Mouse (Mus musculus) adrenal gland, postnatal 10 days (tissue): ENCODE measurements at regions not wholly inside any gene's neighbourhood (a gene's known extent, or its start where the extent isn't known, plus 50 kb on each side); places are given as distances from the start of the nearest gene placed in this dataset.

Source experiments
- DNase-seq: peaks from one replicate; pipeline ENCODE4 v3.0.0; 2021; ENCODE audit warnings: mixed read lengths

GRCm38 (mm10) chr2:114454901-114455300 is 199.9 kb downstream of the Dph6 start:
- DNase-seq: no peak

DNA sequence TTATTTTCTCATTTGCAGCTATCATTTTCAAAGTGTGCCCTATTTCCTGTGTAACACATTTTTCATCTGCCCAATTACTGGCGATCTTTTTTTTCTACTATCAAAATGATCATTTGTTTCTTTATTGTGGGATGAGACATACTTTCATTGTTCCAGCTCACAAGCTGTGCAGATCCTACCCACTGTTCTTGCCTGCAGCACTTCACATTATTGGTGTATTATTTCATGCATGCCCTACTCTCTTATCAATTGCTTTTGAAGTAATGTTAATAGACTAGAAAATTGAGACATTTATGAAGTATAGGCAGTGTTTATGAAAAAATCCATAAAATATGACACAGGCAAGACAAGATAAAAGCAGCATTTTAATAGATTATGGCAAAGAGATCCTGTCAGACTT is 204.6 kb downstream of the Dph6 start:
- DNase-seq: no peak

DNA sequence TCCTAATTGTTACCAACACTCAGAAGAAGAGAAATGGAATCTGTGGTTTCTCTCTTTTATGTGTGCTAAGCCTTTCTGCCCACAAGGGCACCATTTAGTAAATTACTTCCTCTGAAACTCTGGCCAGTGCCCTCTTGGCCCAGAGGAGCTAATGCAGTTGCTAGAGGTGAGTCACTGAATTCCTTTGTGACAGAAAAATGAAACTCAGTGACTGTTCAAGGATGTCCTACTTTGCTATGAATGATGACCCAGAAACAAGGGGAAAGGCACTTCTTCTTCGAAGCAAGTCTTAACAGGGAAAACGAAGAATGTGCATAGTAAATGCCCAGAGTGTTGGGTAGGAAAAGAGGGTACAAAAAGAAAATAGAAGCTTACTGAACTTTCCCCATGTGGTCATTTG is 211.0 kb downstream of the Dph6 start:
- DNase-seq: peak; percentile 43

GRCm38 (mm10) chr2:114440943-114441342 is 213.8 kb downstream of the Dph6 start:
- no peak for DNase-seq

DNA sequence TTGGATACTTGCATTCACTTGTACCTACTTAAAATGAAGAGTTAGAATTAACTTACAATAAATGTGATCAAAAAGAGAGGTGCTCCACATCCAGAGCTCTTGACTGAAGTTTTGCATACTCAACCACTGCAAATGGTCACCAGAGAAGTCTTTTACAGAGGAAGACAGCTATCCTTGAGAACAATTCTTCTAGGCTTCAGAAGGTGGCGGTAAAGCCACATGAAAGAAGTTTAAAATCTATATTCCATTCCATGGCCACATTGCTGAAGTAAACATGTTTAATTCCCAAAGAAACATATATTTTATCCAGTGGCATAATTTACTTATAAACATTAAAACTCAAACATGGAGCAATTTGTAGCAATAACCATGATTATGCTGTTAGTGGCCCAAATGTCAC is 215.1 kb downstream of the Dph6 start:
- DNase-seq: peak; percentile 16

DNA sequence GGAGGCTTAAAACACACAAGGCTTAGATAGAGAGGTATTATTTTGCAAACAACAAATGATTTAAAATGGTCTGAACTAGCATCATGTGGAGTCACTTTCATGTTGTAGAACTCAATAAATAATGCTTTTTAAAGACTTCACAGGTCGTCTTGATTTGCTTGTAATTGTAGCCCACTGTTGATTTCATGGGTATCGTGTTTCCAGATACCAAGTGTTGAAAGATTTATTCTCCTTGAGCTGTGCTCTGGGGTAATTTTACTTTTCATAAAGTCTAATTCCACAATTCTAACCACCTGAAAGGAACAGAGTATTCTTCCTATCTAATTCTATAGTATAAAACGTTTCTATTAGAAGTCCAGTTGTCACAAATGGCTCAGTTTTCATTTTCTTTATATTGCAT is 216.7 kb downstream of the Dph6 start:
- no peak for DNase-seq

DNA sequence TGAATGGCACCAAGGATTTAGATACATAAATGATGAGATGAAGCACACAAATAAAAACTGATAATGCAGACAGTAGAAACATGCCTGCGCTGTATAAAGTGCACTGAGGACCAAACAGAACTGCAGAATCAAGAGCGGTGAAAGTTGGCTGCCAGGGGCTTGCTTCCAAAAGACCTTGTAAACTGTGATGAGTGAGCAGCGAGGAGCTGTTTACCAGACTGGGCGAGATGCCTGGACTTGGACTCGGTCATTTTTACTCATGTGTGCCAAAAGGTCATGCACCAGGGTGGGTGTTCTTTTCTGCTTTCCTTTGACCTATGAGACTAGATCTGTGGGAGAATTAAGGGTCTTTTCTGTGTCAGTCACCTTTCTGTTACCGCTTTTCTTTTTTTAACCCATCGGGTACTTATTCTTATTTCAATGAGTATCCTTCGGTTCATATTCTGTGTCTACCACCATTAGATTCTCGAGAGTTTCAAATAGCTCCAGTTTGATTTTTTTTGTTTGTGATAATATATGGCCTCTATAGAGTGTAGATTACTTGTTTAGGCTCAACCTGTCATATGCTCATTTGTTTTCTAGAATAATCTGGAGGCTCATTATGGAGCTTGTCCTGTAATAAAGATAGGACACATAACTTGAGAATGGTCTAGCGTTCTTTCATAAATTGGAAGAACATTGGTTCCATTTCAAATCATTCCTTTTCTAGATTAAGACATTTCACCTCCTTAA is 226.3 kb upstream of the Zfp770 start:
- DNase-seq: peak; percentile 74

DNA sequence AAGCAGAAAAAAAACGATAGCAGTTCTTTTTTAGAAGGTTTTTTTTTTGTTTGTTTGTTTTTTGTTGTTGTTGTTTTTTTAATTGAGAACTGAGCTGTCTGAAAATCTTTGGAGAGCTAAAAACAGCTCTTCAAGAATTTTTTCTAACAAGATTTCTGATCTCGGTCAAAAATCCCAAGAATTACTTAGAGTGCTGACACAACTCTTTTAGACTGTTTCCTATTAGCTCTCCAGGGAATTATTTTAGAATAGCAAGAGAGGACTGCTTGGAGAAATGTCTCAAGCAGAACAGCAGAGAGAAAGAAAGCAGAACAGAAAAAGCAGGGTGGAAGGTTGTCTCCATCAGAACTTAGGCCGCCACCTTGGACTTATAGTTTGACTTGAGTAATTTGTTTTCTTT is 218.1 kb upstream of the Zfp770 start:
- DNase-seq: no peak

- no peak for DNase-seq
Observed at GRCm38 (mm10) chr2:114413013-114413412, 211.7 kb upstream of the Zfp770 start.

DNA sequence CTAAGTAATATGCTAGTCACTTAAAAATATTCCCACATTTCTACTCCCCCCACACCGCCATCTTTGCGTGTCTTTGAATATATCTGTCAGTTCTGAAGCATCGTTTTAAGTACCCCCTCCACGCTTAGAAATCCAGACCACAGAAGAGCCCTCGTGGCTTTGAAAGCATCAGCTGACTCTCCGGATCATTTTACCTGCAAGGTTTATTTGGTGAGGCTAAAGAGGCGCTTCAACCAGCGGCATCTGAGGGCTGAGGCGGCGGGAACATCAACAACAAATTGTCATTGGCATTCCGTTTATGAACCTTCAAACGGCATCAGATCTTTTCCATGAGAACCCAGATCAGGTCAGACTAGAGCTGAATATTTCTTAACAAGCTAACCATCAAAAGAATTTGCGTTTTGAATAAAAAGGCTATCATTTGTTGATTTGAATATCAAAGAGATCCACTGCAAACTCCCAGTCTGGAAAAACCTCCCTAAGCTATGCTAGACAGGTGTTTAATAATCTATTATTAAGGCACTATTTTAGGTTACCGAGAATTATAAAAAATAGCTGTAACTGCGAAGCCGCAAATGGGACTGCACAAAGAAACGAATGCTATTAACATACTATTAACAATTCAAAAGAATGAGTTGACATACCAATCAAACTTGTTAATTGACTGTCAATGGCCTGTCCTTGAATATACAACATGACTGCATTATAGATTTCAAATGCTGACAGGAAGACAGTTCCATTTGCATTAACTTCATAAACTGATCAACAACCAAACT is 210.9 kb upstream of the Zfp770 start:
- DNase-seq: no peak

- DNase-seq: no peak
Observed at GRCm38 (mm10) chr2:114410717-114411116, 209.4 kb upstream of the Zfp770 start.

GRCm38 (mm10) chr2:114409542-114409941 is 208.3 kb upstream of the Zfp770 start:
- no peak for DNase-seq

GRCm38 (mm10) chr2:114407408-114407807 is 206.1 kb upstream of the Zfp770 start:
- DNase-seq: no peak

GRCm38 (mm10) chr2:114384566-114384965 is 183.3 kb upstream of the Zfp770 start:
- DNase-seq: no peak

- DNase-seq: no peak
Observed at GRCm38 (mm10) chr2:114378844-114379533, 177.7 kb upstream of the Zfp770 start.

DNA sequence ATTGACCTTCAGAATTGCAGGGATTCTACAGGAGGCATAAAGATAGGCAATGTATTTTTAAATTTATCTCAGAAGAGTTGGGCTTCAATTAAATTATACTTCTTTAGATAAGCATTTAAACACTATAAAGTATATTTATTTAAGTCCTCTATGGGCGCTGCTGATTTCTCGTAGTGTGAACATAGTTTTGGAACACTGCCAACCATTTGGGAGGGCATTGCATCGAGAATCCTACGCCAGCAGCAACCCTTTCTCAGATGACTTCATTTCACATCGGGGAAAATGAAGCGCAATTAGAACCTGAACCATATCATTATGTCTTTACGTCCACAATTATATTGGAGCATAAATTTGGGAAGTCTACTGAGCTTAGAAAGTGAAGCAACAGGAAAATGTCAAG is 172.2 kb upstream of the Zfp770 start:
- DNase-seq: no peak

GRCm38 (mm10) chr2:114353876-114354275 is 152.6 kb upstream of the Zfp770 start:
- peak; percentile 3 for DNase-seq

DNA sequence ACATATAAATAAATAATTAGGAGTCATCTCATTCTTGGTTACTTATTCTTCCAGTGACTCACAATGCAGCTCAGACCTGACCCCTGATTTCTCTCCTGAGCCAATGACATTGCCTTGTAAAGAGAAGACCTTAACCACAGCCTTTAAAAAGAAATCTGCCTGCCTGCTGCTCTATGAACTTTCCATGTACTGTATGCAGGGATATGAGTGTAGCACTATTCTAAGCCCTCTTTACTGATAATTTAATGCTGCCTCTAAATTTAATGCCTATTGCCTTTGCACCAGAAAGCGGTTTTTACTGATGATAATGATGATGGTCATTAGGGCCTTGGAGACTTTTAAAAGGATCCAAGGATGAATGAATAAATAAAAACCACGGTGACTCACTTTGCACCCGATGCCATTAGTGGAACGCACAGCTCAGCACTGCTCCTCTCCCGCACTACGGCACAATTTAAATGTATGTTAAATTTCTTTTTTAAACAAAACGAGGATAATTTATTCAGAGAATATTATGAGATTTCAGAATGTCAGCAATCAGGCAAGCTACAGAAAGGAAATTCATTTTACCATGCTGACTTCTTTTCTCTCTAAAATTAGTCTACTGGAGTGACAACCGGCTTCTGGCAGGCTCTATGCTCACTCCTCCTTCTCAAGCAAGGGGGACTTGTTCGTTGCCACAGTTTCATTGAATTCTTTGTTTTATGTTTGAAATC is 139.5 kb upstream of the Zfp770 start:
- DNase-seq: no peak

DNA sequence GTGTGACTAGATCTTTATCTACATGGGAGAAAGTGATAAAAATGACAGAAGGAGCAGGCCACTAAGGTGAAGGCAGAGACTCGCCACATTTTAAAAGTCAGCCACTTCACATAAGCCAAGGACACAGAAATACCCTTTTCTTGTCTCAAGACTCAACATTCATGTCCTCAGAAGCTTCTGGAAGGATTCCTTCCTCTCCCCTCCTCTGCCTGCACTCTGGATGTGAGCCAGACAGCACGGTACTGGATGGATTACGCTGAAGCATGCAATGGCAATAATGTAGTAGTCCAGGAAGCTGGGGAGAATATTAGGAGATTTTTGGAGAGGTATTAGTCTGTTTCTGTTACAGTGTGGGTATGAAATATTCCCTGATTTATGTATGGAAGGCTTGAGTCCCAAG is 100.5 kb upstream of the Zfp770 start:
- no peak for DNase-seq

DNA sequence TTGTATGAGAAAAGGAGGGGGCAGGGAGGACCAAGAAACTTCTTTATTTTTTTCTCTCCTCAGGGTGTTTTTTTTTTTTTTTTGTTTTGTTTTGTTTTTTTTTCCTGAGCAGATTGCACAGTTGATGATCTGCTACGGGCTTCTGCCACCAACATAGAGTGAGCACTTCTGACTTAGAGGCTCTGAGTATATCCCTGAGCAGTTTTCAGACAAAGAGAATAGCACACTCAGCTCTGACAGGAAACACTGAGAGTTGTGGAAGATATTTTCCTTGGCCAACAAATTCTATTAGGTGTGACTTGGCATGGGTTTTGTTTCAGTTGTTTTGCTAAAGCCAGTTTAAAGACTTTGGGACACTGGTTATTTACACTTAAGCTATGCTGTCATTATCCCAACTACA is 93.8 kb upstream of the Zfp770 start:
- no peak for DNase-seq

GRCm38 (mm10) chr2:114291387-114291786 is 90.1 kb upstream of the Zfp770 start:
- no peak for DNase-seq

DNA sequence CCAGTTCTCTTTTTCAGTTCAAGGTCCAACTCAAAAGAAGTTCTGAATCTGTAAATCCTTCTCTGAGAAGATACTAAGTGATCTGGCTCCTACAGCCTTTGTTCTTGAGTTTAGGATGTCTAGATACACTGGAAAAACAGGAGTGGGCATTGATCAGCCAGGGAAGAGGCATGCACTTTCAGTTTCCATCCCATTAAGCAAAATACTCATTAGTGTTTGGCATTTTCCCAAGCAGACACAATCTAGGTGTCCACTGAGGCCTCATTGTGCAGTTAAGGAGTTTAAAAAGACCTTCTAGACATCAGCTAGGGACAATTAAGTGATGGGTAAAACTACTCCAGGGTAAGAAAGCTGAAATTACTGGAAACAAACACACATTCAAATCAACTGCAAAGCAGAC is 74.3 kb upstream of the Zfp770 start:
- DNase-seq: no peak
